Mouse (Mus musculus) G1E (cell line): Measurements from ENCODE around the gene 4430402I18Rik.

Source experiments
- GATA2 ChIP-seq: IDR thresholded peaks from 2 replicates; pipeline ENCODE4 v1.6.1; 2012; ENCODE audit warnings: low read depth, low read length, inconsistent platforms, borderline replicate concordance
- TAL1 ChIP-seq: conservative IDR thresholded peaks from 2 replicates; pipeline ENCODE4 v1.6.1; 2012; ENCODE audit warnings: low read depth, low read length, inconsistent platforms, mixed read lengths

DNA sequence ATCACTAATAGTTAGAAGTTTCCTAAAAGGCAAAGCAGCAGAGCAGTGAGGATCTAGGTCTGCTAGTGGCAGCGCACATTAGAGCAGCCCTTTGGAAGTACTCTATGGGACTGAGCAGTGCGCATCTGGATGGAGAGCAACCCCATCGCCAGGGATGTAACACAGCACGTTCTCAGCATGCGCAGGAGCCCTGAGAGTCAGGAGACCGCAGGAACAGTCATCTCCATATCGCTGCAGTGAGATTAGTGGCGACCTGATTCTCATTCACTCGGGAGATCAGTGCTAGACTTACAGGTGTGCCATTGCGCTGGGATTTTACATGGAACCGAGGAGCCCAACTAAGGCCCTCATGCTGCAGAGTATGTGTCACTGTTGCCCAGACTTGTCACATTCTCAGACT is 41.4 kb upstream of the 4430402I18Rik start:
- TF ChIP-seq GATA2 = no peak
- TF ChIP-seq TAL1 = no peak
